Mouse (Mus musculus): ENCODE data around the gene Cebpe.

The Cebpe gene

GRCm38 (mm10) chr14:54721711-54722110, 9.7 kb upstream of the Cebpe start:
- DNase-seq (ENCODE audit: inconsistent ontology term) = no peak

- DNase-seq (ENCODE audit: inconsistent ontology term) = no peak
Observed at GRCm38 (mm10) chr14:54720654-54721350, 8.8 kb upstream of the Cebpe start.

- DNase-seq (ENCODE audit: inconsistent ontology term) = no peak
Observed at GRCm38 (mm10) chr14:54720041-54720440, 8.1 kb upstream of the Cebpe start.

GRCm38 (mm10) chr14:54715402-54715801, 3.4 kb upstream of the Cebpe start:
- no peak for DNase-seq (ENCODE audit: inconsistent ontology term)

GRCm38 (mm10) chr14:54714617-54715081, 2.7 kb upstream of the Cebpe start:
- DNase-seq (ENCODE audit: inconsistent ontology term) = peak; percentile 38

GRCm38 (mm10) chr14:54714121-54714520, 2.1 kb upstream of the Cebpe start:
- DNase-seq (ENCODE audit: inconsistent ontology term) = peak; percentile 72

GRCm38 (mm10) chr14:54712861-54713260, 887 bp upstream of the Cebpe start:
- no peak for DNase-seq (ENCODE audit: inconsistent ontology term)

GRCm38 (mm10) chr14:54709054-54709453, 2.9 kb downstream of the Cebpe start:
- DNase-seq (ENCODE audit: inconsistent ontology term) = no peak

- no peak for DNase-seq (ENCODE audit: inconsistent ontology term)
Observed at GRCm38 (mm10) chr14:54706589-54707320, 5.2 kb downstream of the Cebpe start.

- no peak for DNase-seq (ENCODE audit: inconsistent ontology term)
Observed at GRCm38 (mm10) chr14:54705844-54706243, 6.1 kb downstream of the Cebpe start.

- no peak for DNase-seq (ENCODE audit: inconsistent ontology term)
Observed at GRCm38 (mm10) chr14:54703207-54703606, 8.8 kb downstream of the Cebpe start.

- DNase-seq (ENCODE audit: inconsistent ontology term) = peak; percentile 66
Observed at GRCm38 (mm10) chr14:54701298-54701697, 10.7 kb downstream of the Cebpe start.

GRCm38 (mm10) chr14:54699586-54699985, 12.4 kb downstream of the Cebpe start:
- DNase-seq (ENCODE audit: inconsistent ontology term) = no peak

GRCm38 (mm10) chr14:54698733-54699132, 13.2 kb downstream of the Cebpe start, which contains the start of gene Gm29776:
TSS of gene Gm29776 (minus strand) at chr14:54698833.
- DNase-seq (ENCODE audit: inconsistent ontology term) = no peak

- no peak for DNase-seq (ENCODE audit: inconsistent ontology term)
Observed at GRCm38 (mm10) chr14:54696752-54697151, 15.2 kb downstream of the Cebpe start.

- DNase-seq (ENCODE audit: inconsistent ontology term) = no peak
Observed at GRCm38 (mm10) chr14:54695042-54695441, 16.9 kb downstream of the Cebpe start.

- DNase-seq (ENCODE audit: inconsistent ontology term) = no peak
Observed at GRCm38 (mm10) chr14:54687251-54687650, 24.7 kb downstream of the Cebpe start.

GRCm38 (mm10) chr14:54686522-54687143, 25.3 kb downstream of the Cebpe start, which contains the start of gene Acin1:
TSS of gene Acin1 (minus strand) at chr14:54686931.
- peak; percentile 100 for DNase-seq (ENCODE audit: inconsistent ontology term)

GRCm38 (mm10) chr14:54686063-54686521, 25.9 kb downstream of the Cebpe start, which contains the start of gene 1700123O20Rik:
TSS of gene 1700123O20Rik (plus strand) at chr14:54686216.
- peak; percentile 94 for DNase-seq (ENCODE audit: inconsistent ontology term)

- peak; percentile 6 for DNase-seq (ENCODE audit: inconsistent ontology term)
Observed at GRCm38 (mm10) chr14:54685471-54685870, 26.5 kb downstream of the Cebpe start.

- DNase-seq (ENCODE audit: inconsistent ontology term) = no peak
Observed at GRCm38 (mm10) chr14:54682396-54682795, 29.6 kb downstream of the Cebpe start.

GRCm38 (mm10) chr14:54678657-54679304, 33.2 kb downstream of the Cebpe start:
- DNase-seq (ENCODE audit: inconsistent ontology term) = no peak
